In the genomic region with DNA sequence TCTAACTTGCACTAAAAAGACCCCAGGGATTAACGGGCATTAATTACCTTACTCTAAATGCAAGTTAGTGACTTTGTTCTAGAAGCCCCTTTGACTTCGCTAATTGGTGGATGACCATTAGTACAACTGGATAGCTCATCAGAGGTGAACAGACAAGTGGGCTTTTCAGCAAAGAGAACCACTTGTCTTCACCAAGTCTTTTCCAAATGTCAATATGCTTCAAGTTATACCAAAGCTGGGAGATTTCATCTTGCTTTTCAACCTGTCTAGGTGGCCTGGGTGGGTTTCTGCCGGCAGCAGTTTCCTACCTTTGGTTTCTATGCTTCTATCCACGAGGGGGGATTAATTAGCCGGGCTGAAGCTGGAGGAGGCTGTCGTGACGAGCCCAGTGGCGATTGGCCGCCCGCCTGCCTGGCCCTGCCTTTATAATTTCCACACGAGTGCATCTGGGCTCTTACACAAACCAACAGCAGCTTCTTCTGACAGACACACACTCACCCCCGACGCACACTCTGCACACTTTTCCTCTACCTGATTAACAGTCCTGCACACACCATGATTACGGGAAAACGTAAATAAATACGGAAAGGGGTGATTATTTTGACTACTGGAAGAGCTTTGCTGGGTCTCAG, we compare ENCODE assay signal across 8 mouse cellular contexts. TPM values are rescaled to one million over a fixed set of nuclear protein-coding genes. Genes with fewer than 3 reads are reported as not detected.
DNase-seq lines count a peak whose midpoint lies in the region; ATAC-seq and TF ChIP-seq lines count a peak whose summit lies in the region.

Gene Mab21l1, plus strand, starts transcription at position 455 of the 632 bp plus-strand sequence.

- no peaks in the 10 kb centered on the region for H3K9me3 ChIP-seq in forebrain, postnatal 0 days (ENCODE audit: low read length)
- H3K9me3 ChIP-seq in hindbrain, embryonic 16.5 days (ENCODE audit: control insufficient read depth, low read length), result no peaks in the 10 kb centered on the region
- H3K9me3 ChIP-seq in liver, embryonic 16.5 days (replicated peaks; ENCODE audit: control insufficient read depth, low read length), result no peaks in the 10 kb centered on the region

- TF ChIP-seq CTCF in forebrain, postnatal 0 days (IDR thresholded peaks at IDR 0.05; ENCODE audit: low read depth), result no peak

- H3K4me3 ChIP-seq in forebrain, postnatal 0 days (ENCODE audit: low read depth, low read length), result peak within 1 kb of the TSS; percentile 5
- peak within 1 kb of the TSS; percentile 48 for H3K4me3 ChIP-seq in hindbrain, embryonic 16.5 days (ENCODE audit: low read length)
- H3K4me3 ChIP-seq in liver, embryonic 16.5 days (ENCODE audit: low read depth, low read length), result peak within 1 kb of the TSS; percentile 37

- WGBS in forebrain, postnatal 0 days, result 24% methylated on average over 16 of the region's 16 CpGs
- WGBS in hindbrain, embryonic 16.5 days, result 10% methylated on average over 16 of the region's 16 CpGs
- 4% methylated on average over 16 of the region's 16 CpGs for WGBS in liver, embryonic 16.5 days (ENCODE audit: insufficient replicate concordance)

- peak within 1 kb of the TSS; percentile 13 for H3K4me2 ChIP-seq in forebrain, postnatal 0 days (ENCODE audit: low read depth)
- peak within 1 kb of the TSS; percentile 67 for H3K4me2 ChIP-seq in hindbrain, embryonic 16.5 days (ENCODE audit: low read length)
- H3K4me2 ChIP-seq in liver, embryonic 16.5 days (ENCODE audit: low read depth, low read length), result peak within 1 kb of the TSS; percentile 42

- peaks cover 39% of the 10 kb centered on the region for H3K27me3 ChIP-seq in forebrain, postnatal 0 days (ENCODE audit: insufficient read depth, low read length)
- no peaks in the 10 kb centered on the region for H3K27me3 ChIP-seq in hindbrain, embryonic 16.5 days (replicated peaks; ENCODE audit: control insufficient read depth, insufficient read depth, low read length)
- peaks cover 71% of the 10 kb centered on the region for H3K27me3 ChIP-seq in liver, embryonic 16.5 days (ENCODE audit: control insufficient read depth, insufficient read depth, low read depth, low read length)

- H3K4me1 ChIP-seq in forebrain, postnatal 0 days (ENCODE audit: insufficient read depth), result peaks cover under 1% of the 10 kb centered on the region; the same call in 1 of the 2 replicates
- peaks cover 8% of the 10 kb centered on the region for H3K4me1 ChIP-seq in hindbrain, embryonic 16.5 days (ENCODE audit: control insufficient read depth, insufficient read depth, low read depth, low read length)
- H3K4me1 ChIP-seq in liver, embryonic 16.5 days (ENCODE audit: control insufficient read depth, low read depth, low read length), result peaks cover 2% of the 10 kb centered on the region; the same call in 1 of the 2 replicates

- ATAC-seq in forebrain, postnatal 0 days, result no peak; the same call in 1 of the 2 replicates
- ATAC-seq in hindbrain, embryonic 16.5 days, result peak; percentile 84
- ATAC-seq in liver, embryonic 16.5 days (ENCODE audit: low read depth), result no peak

- peaks cover 11% of the 10 kb centered on the region; the same call in 1 of the 2 replicates for H3K36me3 ChIP-seq in forebrain, postnatal 0 days (ENCODE audit: insufficient read depth)
- H3K36me3 ChIP-seq in hindbrain, embryonic 16.5 days (ENCODE audit: control insufficient read depth, insufficient read depth, low read length), result no peaks in the 10 kb centered on the region
- H3K36me3 ChIP-seq in liver, embryonic 16.5 days (ENCODE audit: control insufficient read depth, insufficient read depth), result no peaks in the 10 kb centered on the region

- DNase-seq in adrenal gland, postnatal 10 days, result peak; percentile 50
- DNase-seq in adrenal gland, adult 18-20 months (ENCODE audit: low spot score in 2 of 2), result no peak
- DNase-seq in cerebellum, adult 11-12 months, result peak; percentile 95
- peak; percentile 56 for DNase-seq in forebrain, postnatal 0 days
- peak; percentile 18 for DNase-seq in yolk sac, embryonic 10.5 days (ENCODE audit: low spot score)
- no peak for DNase-seq in thymus, postnatal 14 days

- H3K9ac ChIP-seq in forebrain, postnatal 0 days, result no peak within 1 kb of the TSS
- peak within 1 kb of the TSS; percentile 68 for H3K9ac ChIP-seq in hindbrain, embryonic 16.5 days (ENCODE audit: low read depth, low read length)
- no peak within 1 kb of the TSS for H3K9ac ChIP-seq in liver, embryonic 16.5 days (ENCODE audit: low read depth, low read length)

- H3K27ac ChIP-seq in forebrain, postnatal 0 days (ENCODE audit: low read depth, low read length), result no peak within 1 kb of the TSS
- peak within 1 kb of the TSS; percentile 94 for H3K27ac ChIP-seq in hindbrain, embryonic 16.5 days (ENCODE audit: low read depth, low read length)
- H3K27ac ChIP-seq in liver, embryonic 16.5 days (ENCODE audit: low read length), result no peak within 1 kb of the TSS

RNA-seq across cellular contexts. Expression of gene Mab21l1, which starts in this region (rescaled TPM):
- total RNA-seq in adrenal gland, postnatal 10 days (2021), result 1 to 10 TPM; 1.4 to 2.9 TPM
- total RNA-seq in adrenal gland, adult 18-20 months (2021), result 1 to 10 TPM in 1 of 2 experiments, under 1 TPM in 1; 0.99 to 1.2 TPM
- 8.9 and 16.9 TPM in 2 replicates for total RNA-seq in forebrain, postnatal 0 days (2014; rRNA removed)
- polyA plus RNA-seq in forebrain, postnatal 0 days (2015; fragmentation: Nextera tagmentation; extraction: Ambion mirVana), result 10.0 and 13.5 TPM in 2 replicates
- polyA plus RNA-seq in hindbrain, embryonic 16.5 days (2015; fragmentation: Nextera tagmentation; extraction: Ambion mirVana), result 160 TPM in 2 replicates
- 0.05 and 0.08 TPM in 2 replicates for polyA plus RNA-seq in liver, embryonic 16.5 days (2015; fragmentation: Nextera tagmentation; extraction: Ambion mirVana)

Comparison
In these comparisons a context has a peak if more than half of its experiments do, and no peak if none do; other contexts are left out.
1. RNA of gene Mab21l1 (polyA plus RNA-seq): 160 TPM in hindbrain, embryonic 16.5 days and 10.0 to 13.5 TPM in forebrain, postnatal 0 days; 0.05 to 0.08 TPM in liver, embryonic 16.5 days; every median in the first group is over 10 times any median in the second.
2. RNA of gene Mab21l1 (polyA plus RNA-seq): 160 TPM in hindbrain, embryonic 16.5 days; 10.0 to 13.5 TPM in forebrain, postnatal 0 days; every median in the first group is over 10 times any median in the second.
3. DNase-seq: peak in adrenal gland, postnatal 10 days (single experiment), cerebellum, adult 11-12 months (single experiment), forebrain, postnatal 0 days (single experiment) and yolk sac, embryonic 10.5 days (single experiment); none in adrenal gland, adult 18-20 months (0 of 2) and thymus, postnatal 14 days (single experiment).
4. H3K4me2 ChIP-seq: peak in every context shown above with its lines; median percentile 67 in hindbrain, embryonic 16.5 days; 42 in liver, embryonic 16.5 days; 13 in forebrain, postnatal 0 days.
5. Peak in every context shown above with its lines, with median percentiles within 50 percentile points of each other: H3K4me3 ChIP-seq.